Mouse (Mus musculus) naive thymus-derived CD4-positive, alpha-beta T cell, adult 5 months (primary cell): ENCODE measurements around the gene Gm3373. TPM values are rescaled to one million over a fixed set of nuclear protein-coding genes. Genes with fewer than 3 reads are reported as not detected.

Experiments used
- polyA plus RNA-seq: library from polyadenylated mRNA; unstranded; fragments of 100-300 nt; shearing (Covaris generic); gene quantifications from one replicate; pipeline ENCODE4 v1.2.1, GENCODE M21; 2017

The Gm3373 gene
- not detected for polyA plus RNA-seq

GRCm38 (mm10) chr14:5741477-5741876 is at the start of gene Gm3373:
Gm3373 (minus strand) TSS chr14:5741577.

DNA sequence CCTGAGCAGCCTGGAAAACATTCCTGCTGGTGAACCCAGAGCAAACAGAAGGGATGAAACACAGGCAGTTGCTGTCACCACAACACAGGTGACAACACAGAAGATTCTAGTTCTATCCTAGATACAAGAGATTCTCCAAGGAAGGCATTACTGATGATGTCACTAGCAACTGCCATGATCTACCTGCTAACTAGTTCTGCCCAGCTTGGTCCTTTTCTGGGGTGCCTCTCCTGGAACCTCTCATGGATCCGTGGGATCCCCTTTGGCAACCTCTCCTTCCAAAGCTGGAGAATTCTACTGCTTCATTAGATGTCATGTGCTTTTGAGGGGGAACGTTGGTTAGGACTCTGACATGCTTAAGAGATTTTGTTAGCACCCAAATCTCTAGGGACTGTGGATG is 54.0 kb downstream of the Gm3373 start, which contains the start of gene Gm9603:
Gm9603 (minus strand) TSS at position 101 of the 400 bp plus-strand sequence.

Other genes starting within 250 kb of the Gm3373 start
- not detected for gene Gm3488, start 239.9 kb downstream of the Gm3373 start, polyA plus RNA-seq
- 0.25 TPM for gene Gm3532, start 203.1 kb downstream of the Gm3373 start, polyA plus RNA-seq
- not detected for gene Gm8265, start 108.5 kb downstream of the Gm3373 start, polyA plus RNA-seq
- not detected for gene Gm9603, start 54.1 kb downstream of the Gm3373 start, polyA plus RNA-seq
- not detected for gene Gm3383, start 66.4 kb upstream of the Gm3373 start, polyA plus RNA-seq
- not detected for gene Gm3424, start 88.8 kb upstream of the Gm3373 start, polyA plus RNA-seq
- gene Gm8237, start 138.8 kb upstream of the Gm3373 start, polyA plus RNA-seq, result not detected
- gene Gm3248, start 220.2 kb upstream of the Gm3373 start, polyA plus RNA-seq, result not detected
- not detected for gene Gm3453, start 237.6 kb upstream of the Gm3373 start, polyA plus RNA-seq